Mouse (Mus musculus): ENCODE data around the gene Asgr1. TPM values are rescaled to one million over a fixed set of nuclear protein-coding genes. Genes with fewer than 3 reads are reported as not detected.

The Asgr1 gene
- total and polyA plus RNA-seq, 3 experiments: not detected

GRCm38 (mm10) chr11:70091986-70092783 is 38.3 kb downstream of the Asgr1 start, which contains the start of gene Asgr2:
Asgr2 (plus strand) TSS chr11:70092644.
- DNase-seq: peak in 1 of 2 experiments; percentile 67
- 63% methylated on average over 12 of the region's 12 CpGs for WGBS
- Histone ChIP-seq H3K4me1 (ENCODE audit: control insufficient read depth, insufficient read depth, low read length) (peaks cover 2% of the 10 kb centered on the region; the same call in 1 of the 2 replicates), H3K79me2 (replicated peaks; ENCODE audit: control insufficient read depth, insufficient read depth, low read length) (no peaks in the 10 kb centered on the region), H3K9ac (ENCODE audit: low read depth, low read length) (no peak within 1 kb of the TSS), H3K27me3 (ENCODE audit: control insufficient read depth, insufficient read depth, low read length) (no peaks in the 10 kb centered on the region), H3K4me3 (no peak within 1 kb of the TSS), H3K27ac (no peak within 1 kb of the TSS), H3K36me3 (ENCODE audit: control insufficient read depth, insufficient read depth, low read length) (no peaks in the 10 kb centered on the region)
- TF ChIP-seq EP300 (IDR thresholded peaks at IDR 0.05; ENCODE audit: insufficient read depth, low read depth, low read length) (no peak), POLR2A (IDR thresholded peaks at IDR 0.05; ENCODE audit: insufficient read depth, low read depth, low read length) (no peak)
- intact Hi-C loops (cut with DNase I): no loop called here

DNA sequence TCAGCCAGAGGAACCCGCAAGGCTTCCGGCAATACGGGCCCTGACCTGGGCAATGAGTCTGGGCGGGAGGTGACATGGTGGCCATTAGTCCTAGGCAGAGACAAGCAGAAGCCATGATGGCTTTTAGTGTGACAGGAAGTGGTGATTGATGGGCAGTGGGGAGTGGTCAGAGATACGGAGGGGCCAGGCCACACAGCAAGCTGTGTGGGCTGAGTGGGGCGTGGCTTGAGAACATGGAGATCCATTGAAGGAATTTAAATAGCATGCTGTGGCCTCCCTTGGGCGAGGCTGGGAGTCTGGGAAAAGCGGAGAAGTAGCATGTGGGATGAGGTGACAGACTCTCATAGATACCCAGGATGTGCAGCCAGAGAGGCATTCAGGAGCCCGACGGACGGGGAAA is 43.5 kb downstream of the Asgr1 start:
- intact Hi-C loops (cut with DNase I): no loop called here
- no peaks in the 10 kb centered on the region; the same call in 1 of the 2 replicates for H3K4me1 ChIP-seq (ENCODE audit: control insufficient read depth, insufficient read depth, low read length)
- DNase-seq: no peak
- H3K9ac ChIP-seq (ENCODE audit: low read depth, low read length): no peak overlapping the region
- 68% methylated on average over 11 of the region's 11 CpGs for WGBS
- no peak overlapping the region for H3K27ac ChIP-seq
- no peaks in the 10 kb centered on the region for H3K36me3 ChIP-seq (ENCODE audit: control insufficient read depth, insufficient read depth, low read length)
- no peak overlapping the region for H3K4me3 ChIP-seq
- TF ChIP-seq EP300 (IDR thresholded peaks at IDR 0.05; ENCODE audit: insufficient read depth, low read depth, low read length) (no peak), CTCF (IDR thresholded peaks at IDR 0.05) (no peak), POLR2A (IDR thresholded peaks at IDR 0.05; ENCODE audit: insufficient read depth, low read depth, low read length) (no peak)
- no peaks in the 10 kb centered on the region for H3K79me2 ChIP-seq (replicated peaks; ENCODE audit: control insufficient read depth, insufficient read depth, low read length)
- no peaks in the 10 kb centered on the region; the same call in 1 of the 2 replicates for H3K27me3 ChIP-seq (ENCODE audit: control insufficient read depth, insufficient read depth, low read length)

DNA sequence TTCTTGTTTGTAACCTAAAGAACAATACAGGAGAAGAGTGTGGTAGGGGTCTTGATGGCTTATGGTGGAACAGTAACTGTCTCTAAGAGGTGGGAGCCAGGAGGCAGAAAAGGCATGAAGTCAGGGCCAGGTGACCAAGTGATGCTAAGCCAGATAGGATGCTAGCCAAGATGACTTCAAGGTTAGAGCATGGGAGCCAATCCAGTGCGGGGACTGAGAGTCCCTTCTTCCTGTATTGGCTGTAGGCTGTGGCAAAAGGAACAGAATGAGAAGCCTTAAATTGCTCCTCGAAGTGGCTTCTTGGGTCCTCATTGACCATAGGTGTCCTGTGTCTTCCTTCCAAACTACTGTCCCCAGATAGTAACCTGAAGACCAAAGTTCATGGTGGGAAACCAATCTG is 45.2 kb downstream of the Asgr1 start:
- no peak overlapping the region for H3K9ac ChIP-seq (ENCODE audit: low read depth, low read length)
- H3K27ac ChIP-seq: no peak overlapping the region
- intact Hi-C loops (cut with DNase I): no loop called here
- no peaks in the 10 kb centered on the region for H3K4me1 ChIP-seq (ENCODE audit: control insufficient read depth, insufficient read depth, low read length)
- no peaks in the 10 kb centered on the region; the same call in 1 of the 2 replicates for H3K27me3 ChIP-seq (ENCODE audit: control insufficient read depth, insufficient read depth, low read length)
- H3K79me2 ChIP-seq (replicated peaks; ENCODE audit: control insufficient read depth, insufficient read depth, low read length): no peaks in the 10 kb centered on the region
- WGBS: 75% methylated on average over 2 of the region's 2 CpGs
- no peak overlapping the region for H3K4me3 ChIP-seq
- DNase-seq: no peak
- TF ChIP-seq EP300 (IDR thresholded peaks at IDR 0.05; ENCODE audit: insufficient read depth, low read depth, low read length): no peak
- H3K36me3 ChIP-seq (ENCODE audit: control insufficient read depth, insufficient read depth, low read length): no peaks in the 10 kb centered on the region

DNA sequence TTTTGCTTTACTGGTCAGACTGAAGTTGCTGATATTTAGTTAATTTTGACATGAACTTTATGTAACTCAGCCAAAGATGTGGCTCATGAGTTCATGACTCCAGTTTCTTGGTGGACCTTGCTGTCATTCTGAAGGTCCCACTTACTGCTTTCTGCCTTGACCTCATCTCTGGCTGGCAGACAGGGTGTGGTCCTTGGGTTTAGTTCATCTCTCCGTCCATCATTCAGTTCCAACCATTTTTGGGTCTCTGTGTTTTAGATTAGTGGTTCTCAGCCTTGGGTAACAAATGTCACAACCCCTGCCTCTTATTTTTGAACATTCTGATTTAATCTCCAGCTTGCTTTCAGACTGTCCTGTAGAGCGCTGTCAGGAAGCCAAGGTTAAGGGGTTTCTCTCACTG is 45.9 kb downstream of the Asgr1 start:
- no peak overlapping the region for H3K4me3 ChIP-seq
- intact Hi-C loops (cut with DNase I): no loop called here
- H3K79me2 ChIP-seq (replicated peaks; ENCODE audit: control insufficient read depth, insufficient read depth, low read length): no peaks in the 10 kb centered on the region
- 79% methylated on average over 2 of the region's 2 CpGs for WGBS
- TF ChIP-seq CTCF (IDR thresholded peaks at IDR 0.05) (no peak), EP300 (IDR thresholded peaks at IDR 0.05; ENCODE audit: insufficient read depth, low read depth, low read length) (no peak), POLR2A (IDR thresholded peaks at IDR 0.05; ENCODE audit: insufficient read depth, low read depth, low read length) (no peak)
- H3K27me3 ChIP-seq (ENCODE audit: control insufficient read depth, insufficient read depth, low read length): no peaks in the 10 kb centered on the region; the same call in 1 of the 2 replicates
- no peak overlapping the region for H3K9ac ChIP-seq (ENCODE audit: low read depth, low read length)
- DNase-seq: no peak
- no peaks in the 10 kb centered on the region for H3K4me1 ChIP-seq (ENCODE audit: control insufficient read depth, insufficient read depth, low read length)
- no peak overlapping the region for H3K27ac ChIP-seq
- no peaks in the 10 kb centered on the region for H3K36me3 ChIP-seq (ENCODE audit: control insufficient read depth, insufficient read depth, low read length)

DNA sequence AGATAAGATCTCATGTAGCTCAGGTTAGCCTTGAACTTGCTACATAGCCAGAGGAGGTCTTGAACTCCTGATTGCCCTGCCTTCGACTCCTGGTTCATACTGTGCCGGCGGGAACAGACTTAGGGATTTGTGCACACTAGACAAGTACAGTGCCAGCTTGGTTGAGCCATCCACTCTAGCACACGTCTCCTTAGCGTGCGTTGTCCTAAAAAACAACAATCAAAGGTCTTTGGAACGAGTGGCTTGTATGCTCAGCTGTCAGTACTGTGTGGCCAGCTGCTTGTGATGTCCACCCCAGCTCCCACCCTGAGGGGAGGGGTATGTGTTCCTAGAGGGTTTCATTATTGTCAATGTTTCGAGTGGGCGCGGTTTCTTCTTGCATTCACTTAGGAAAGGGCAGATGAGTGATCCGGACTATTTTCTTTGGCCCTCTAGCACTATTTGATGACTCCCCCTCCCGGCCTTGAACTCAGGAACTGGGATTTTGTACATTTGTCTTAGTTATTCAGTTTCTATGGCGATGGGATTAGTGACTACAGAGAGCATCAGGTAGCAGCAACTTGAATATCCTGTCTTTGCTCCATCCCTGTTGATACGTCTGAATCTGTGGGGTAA is 49.9 kb downstream of the Asgr1 start:
- DNase-seq: no peak
- Histone ChIP-seq H3K4me3 (no peak overlapping the region), H3K9ac (ENCODE audit: low read depth, low read length) (no peak overlapping the region), H3K79me2 (replicated peaks; ENCODE audit: control insufficient read depth, insufficient read depth, low read length) (no peaks in the 10 kb centered on the region), H3K36me3 (ENCODE audit: control insufficient read depth, insufficient read depth, low read length) (no peaks in the 10 kb centered on the region), H3K27ac (no peak overlapping the region), H3K4me1 (ENCODE audit: control insufficient read depth, insufficient read depth, low read length) (no peaks in the 10 kb centered on the region), H3K27me3 (ENCODE audit: control insufficient read depth, insufficient read depth, low read length) (no peaks in the 10 kb centered on the region; the same call in 1 of the 2 replicates)
- intact Hi-C loops (cut with DNase I): no loop called here
- TF ChIP-seq CTCF (IDR thresholded peaks at IDR 0.05) (no peak), EP300 (IDR thresholded peaks at IDR 0.05; ENCODE audit: insufficient read depth, low read depth, low read length) (no peak), POLR2A (IDR thresholded peaks at IDR 0.05; ENCODE audit: insufficient read depth, low read depth, low read length) (no peak)
- 82% methylated on average over 14 of the region's 14 CpGs for WGBS

GRCm38 (mm10) chr11:70107085-70107484 is 53.2 kb downstream of the Asgr1 start:
- Histone ChIP-seq H3K79me2 (replicated peaks; ENCODE audit: control insufficient read depth, insufficient read depth, low read length) (no peaks in the 10 kb centered on the region), H3K4me1 (ENCODE audit: control insufficient read depth, insufficient read depth, low read length) (no peaks in the 10 kb centered on the region), H3K4me3 (no peak overlapping the region), H3K27me3 (ENCODE audit: control insufficient read depth, insufficient read depth, low read length) (no peaks in the 10 kb centered on the region), H3K36me3 (ENCODE audit: control insufficient read depth, insufficient read depth, low read length) (no peaks in the 10 kb centered on the region), H3K9ac (ENCODE audit: low read depth, low read length) (no peak overlapping the region), H3K27ac (no peak overlapping the region)
- intact Hi-C loops (cut with DNase I): no loop called here
- TF ChIP-seq EP300 (IDR thresholded peaks at IDR 0.05; ENCODE audit: insufficient read depth, low read depth, low read length): no peak
- TF ChIP-seq POLR2A (IDR thresholded peaks at IDR 0.05; ENCODE audit: insufficient read depth, low read depth, low read length): no peak
- no peak for TF ChIP-seq CTCF (IDR thresholded peaks at IDR 0.05)
- no peak for DNase-seq
- 57% methylated on average over 8 of the region's 8 CpGs for WGBS

Small RNA genes within 50 kb of the gene (microRNA-seq; reads per million reads assigned to microRNA genes)
- gene Mir324: 1,213 to 1,322 reads per million in 2 experiments

Other genes starting within 250 kb of the Asgr1 start
Only the 30 nearest of the 35 such genes appear.
- gene Tmem256, start 215.6 kb upstream of the Asgr1 start, total RNA-seq (2021): 100 to 1,000 TPM; 214 to 254 TPM
- gene Tmem256, start 215.6 kb upstream of the Asgr1 start, polyA plus RNA-seq (2012; rRNA removed): 308 and 350 TPM in 2 replicates
- 10 to 100 TPM; 21.2 to 22.4 TPM for gene Plscr3, start 207.7 kb upstream of the Asgr1 start, total RNA-seq (2021)
- gene Plscr3, start 207.7 kb upstream of the Asgr1 start, polyA plus RNA-seq (2012; rRNA removed): 45.3 and 48.3 TPM in 2 replicates
- not detected for gene Tnk1, start 195.4 kb upstream of the Asgr1 start, total RNA-seq (2021)
- 0.20 and 0.68 TPM in 2 replicates for gene Tnk1, start 195.4 kb upstream of the Asgr1 start, polyA plus RNA-seq (2012; rRNA removed)
- not detected for gene Tmem95, start 176.1 kb upstream of the Asgr1 start, total RNA-seq (2021)
- gene Tmem95, start 176.1 kb upstream of the Asgr1 start, polyA plus RNA-seq (2012; rRNA removed): not detected in 2 replicates
- 1 to 10 TPM; 2.3 to 2.6 TPM for gene Kctd11, start 172.7 kb upstream of the Asgr1 start, total RNA-seq (2021)
- gene Kctd11, start 172.7 kb upstream of the Asgr1 start, polyA plus RNA-seq (2012; rRNA removed): 2.9 TPM in 2 replicates
- gene Acap1, start 158.5 kb upstream of the Asgr1 start, total RNA-seq (2021): 1 to 10 TPM in 1 of 2 experiments, under 1 TPM in 1; 0.65 to 1.1 TPM
- gene Acap1, start 158.5 kb upstream of the Asgr1 start, polyA plus RNA-seq (2012; rRNA removed): 1.7 and 3.3 TPM in 2 replicates
- gene 2810408A11Rik, start 153.1 kb upstream of the Asgr1 start, total RNA-seq (2021): under 1 TPM; 0.23 to 0.34 TPM
- gene 2810408A11Rik, start 153.1 kb upstream of the Asgr1 start, polyA plus RNA-seq (2012; rRNA removed): 0.15 and 0.41 TPM in 2 replicates
- 10 to 100 TPM; 42.6 to 47.1 TPM for gene Neurl4, start 153.0 kb upstream of the Asgr1 start, total RNA-seq (2021)
- 31.5 and 54.1 TPM in 2 replicates for gene Neurl4, start 153.0 kb upstream of the Asgr1 start, polyA plus RNA-seq (2012; rRNA removed)
- 10 to 100 TPM; 27.2 to 28.4 TPM for gene Gps2, start 140.2 kb upstream of the Asgr1 start, total RNA-seq (2021)
- 53.9 and 63.9 TPM in 2 replicates for gene Gps2, start 140.2 kb upstream of the Asgr1 start, polyA plus RNA-seq (2012; rRNA removed)
- gene Eif5a, start 132.1 kb upstream of the Asgr1 start, total RNA-seq (2021): 100 to 1,000 TPM; 397 to 444 TPM
- gene Eif5a, start 132.1 kb upstream of the Asgr1 start, polyA plus RNA-seq (2012; rRNA removed): 360 and 540 TPM in 2 replicates
- gene Ybx2, start 118.3 kb upstream of the Asgr1 start, total RNA-seq (2021): 10 to 100 TPM; 16.7 to 22.6 TPM
- 64.2 and 66.2 TPM in 2 replicates for gene Ybx2, start 118.3 kb upstream of the Asgr1 start, polyA plus RNA-seq (2012; rRNA removed)
- 100 to 1,000 TPM; 363 to 456 TPM for gene Slc2a4, start 105.9 kb upstream of the Asgr1 start, total RNA-seq (2021)
- gene Slc2a4, start 105.9 kb upstream of the Asgr1 start, polyA plus RNA-seq (2012; rRNA removed): 516 and 737 TPM in 2 replicates
- not detected for gene Cldn7, start 89.3 kb upstream of the Asgr1 start, total RNA-seq (2021)
- 0.50 and 3.5 TPM in 2 replicates for gene Cldn7, start 89.3 kb upstream of the Asgr1 start, polyA plus RNA-seq (2012; rRNA removed)
- 100 to 1,000 TPM; 143 to 144 TPM for gene Ctdnep1, start 72.9 kb upstream of the Asgr1 start, total RNA-seq (2021)
- 138 and 190 TPM in 2 replicates for gene Ctdnep1, start 72.9 kb upstream of the Asgr1 start, polyA plus RNA-seq (2012; rRNA removed)
- gene Elp5, start 71.6 kb upstream of the Asgr1 start, total RNA-seq (2021): 10 to 100 TPM; 39.0 to 42.2 TPM
- gene Elp5, start 71.6 kb upstream of the Asgr1 start, polyA plus RNA-seq (2012; rRNA removed): 61.6 and 78.5 TPM in 2 replicates
- gene Gabarap, start 62.9 kb upstream of the Asgr1 start, total RNA-seq (2021): 100 to 1,000 TPM; 284 to 340 TPM
- gene Gabarap, start 62.9 kb upstream of the Asgr1 start, polyA plus RNA-seq (2012; rRNA removed): 469 and 750 TPM in 2 replicates
- 10 to 100 TPM; 18.1 to 22.8 TPM for gene Phf23, start 58.3 kb upstream of the Asgr1 start, total RNA-seq (2021)
- 11.5 and 17.6 TPM in 2 replicates for gene Phf23, start 58.3 kb upstream of the Asgr1 start, polyA plus RNA-seq (2012; rRNA removed)
- 1 to 10 TPM; 4.1 to 4.9 TPM for gene Dvl2, start 53.5 kb upstream of the Asgr1 start, total RNA-seq (2021)
- 6.1 and 7.4 TPM in 2 replicates for gene Dvl2, start 53.5 kb upstream of the Asgr1 start, polyA plus RNA-seq (2012; rRNA removed)
- gene Acadvl, start 38.7 kb upstream of the Asgr1 start, total RNA-seq (2021): 1,000 to 10,000 TPM; 1,139 to 1,355 TPM
- gene Acadvl, start 38.7 kb upstream of the Asgr1 start, polyA plus RNA-seq (2012; rRNA removed): 701 and 889 TPM in 2 replicates
- gene Dlg4, start 37.1 kb upstream of the Asgr1 start, total RNA-seq (2021): 1 to 10 TPM; 5.2 to 5.7 TPM
- gene Dlg4, start 37.1 kb upstream of the Asgr1 start, polyA plus RNA-seq (2012; rRNA removed): 6.9 and 9.8 TPM in 2 replicates
- under 1 TPM in 1 of 2 experiments, not detected in 1; 0.16 TPM for gene Asgr2, start 38.6 kb downstream of the Asgr1 start, total RNA-seq (2021)
- gene Asgr2, start 38.6 kb downstream of the Asgr1 start, polyA plus RNA-seq (2012; rRNA removed): 0.31 and 0.56 TPM in 2 replicates
- 1 to 10 TPM; 5.6 to 6.7 TPM for gene Mgl2, start 76.2 kb downstream of the Asgr1 start, total RNA-seq (2021)
- 7.4 and 9.7 TPM in 2 replicates for gene Mgl2, start 76.2 kb downstream of the Asgr1 start, polyA plus RNA-seq (2012; rRNA removed)
- gene Clec10a, start 102.1 kb downstream of the Asgr1 start, total RNA-seq (2021): 1 to 10 TPM; 1.7 to 3.2 TPM
- gene Clec10a, start 102.1 kb downstream of the Asgr1 start, polyA plus RNA-seq (2012; rRNA removed): 2.8 and 3.8 TPM in 2 replicates
- gene Slc16a11, start 158.7 kb downstream of the Asgr1 start, total RNA-seq (2021): under 1 TPM; 0.34 to 0.52 TPM
- gene Slc16a11, start 158.7 kb downstream of the Asgr1 start, polyA plus RNA-seq (2012; rRNA removed): 1.1 and 9.6 TPM in 2 replicates
- 1 to 10 TPM; 2.2 to 2.8 TPM for gene Slc16a13, start 167.0 kb downstream of the Asgr1 start, total RNA-seq (2021)
- 4.0 and 7.4 TPM in 2 replicates for gene Slc16a13, start 167.0 kb downstream of the Asgr1 start, polyA plus RNA-seq (2012; rRNA removed)
- gene Bcl6b, start 175.7 kb downstream of the Asgr1 start, total RNA-seq (2021): 10 to 100 TPM in 1 of 2 experiments, 1 to 10 TPM in 1; 9.1 to 13.7 TPM
- 18.9 and 21.0 TPM in 2 replicates for gene Bcl6b, start 175.7 kb downstream of the Asgr1 start, polyA plus RNA-seq (2012; rRNA removed)
- 10 to 100 TPM; 30.7 to 34.5 TPM for gene 0610010K14Rik, start 183.8 kb downstream of the Asgr1 start, total RNA-seq (2021)
- 38.9 and 48.1 TPM in 2 replicates for gene 0610010K14Rik, start 183.8 kb downstream of the Asgr1 start, polyA plus RNA-seq (2012; rRNA removed)
- 1 to 10 TPM; 2.0 to 3.4 TPM for gene Gm21988, start 185.7 kb downstream of the Asgr1 start, total RNA-seq (2021)
- gene Gm21988, start 185.7 kb downstream of the Asgr1 start, polyA plus RNA-seq (2012; rRNA removed): 5.0 and 5.5 TPM in 2 replicates
- 100 to 1,000 TPM in 1 of 2 experiments, 10 to 100 TPM in 1; 95.4 to 103 TPM for gene Rnasek, start 185.8 kb downstream of the Asgr1 start, total RNA-seq (2021)
- 130 and 166 TPM in 2 replicates for gene Rnasek, start 185.8 kb downstream of the Asgr1 start, polyA plus RNA-seq (2012; rRNA removed)
- gene Alox12, start 201.3 kb downstream of the Asgr1 start, total RNA-seq (2021): 1 to 10 TPM; 2.8 to 6.0 TPM
- gene Alox12, start 201.3 kb downstream of the Asgr1 start, polyA plus RNA-seq (2012; rRNA removed): 6.2 and 7.2 TPM in 2 replicates

Measured in heart, adult 2 months (tissue).